Mouse (Mus musculus): Measurements from ENCODE around the gene Daam1. TPM values are rescaled to one million over a fixed set of nuclear protein-coding genes. Genes with fewer than 3 reads are reported as not detected.
"Not testable (repeated sequence)": the region's sequence is repeated elsewhere in the genome, so short reads cannot be mapped to it uniquely, and the experiment has no call there.

Gene Daam1
- polyA plus RNA-seq, 1 experiment: 26.2 TPM

- TF ChIP-seq CTCF (IDR thresholded peaks at IDR 0.05; ENCODE audit: extremely low read depth, insufficient read depth, low read length) (no peak), POLR2A (IDR thresholded peaks at IDR 0.05; ENCODE audit: extremely low read depth, insufficient read depth, low read length) (no peak)
- H3K27ac ChIP-seq (ENCODE audit: insufficient read depth, low read length): no peak overlapping the region
- no peak overlapping the region for H3K4me3 ChIP-seq (ENCODE audit: insufficient read depth, low read length)
- H3K4me1 ChIP-seq (ENCODE audit: control insufficient read depth, insufficient read depth, low read length): peaks cover 9% of the 10 kb centered on the region
These were observed 11.1 kb downstream of the Daam1 start for GRCm38 (mm10) chr12:71842006-71842405.

- Histone ChIP-seq H3K27ac (ENCODE audit: insufficient read depth, low read length) (no peak overlapping the region), H3K4me1 (ENCODE audit: control insufficient read depth, insufficient read depth, low read length) (peaks cover 11% of the 10 kb centered on the region), H3K4me3 (ENCODE audit: insufficient read depth, low read length) (no peak overlapping the region)
- TF ChIP-seq CTCF (IDR thresholded peaks at IDR 0.05; ENCODE audit: extremely low read depth, insufficient read depth, low read length): no peak
- TF ChIP-seq POLR2A (IDR thresholded peaks at IDR 0.05; ENCODE audit: extremely low read depth, insufficient read depth, low read length): no peak
These were observed 11.7 kb downstream of the Daam1 start for GRCm38 (mm10) chr12:71842588-71842987.

- no peak overlapping the region for H3K27ac ChIP-seq (ENCODE audit: insufficient read depth, low read length)
- peaks cover 9% of the 10 kb centered on the region for H3K4me1 ChIP-seq (ENCODE audit: control insufficient read depth, insufficient read depth, low read length)
- no peak overlapping the region for H3K4me3 ChIP-seq (ENCODE audit: insufficient read depth, low read length)
- TF ChIP-seq POLR2A (IDR thresholded peaks at IDR 0.05; ENCODE audit: extremely low read depth, insufficient read depth, low read length): no peak
- no peak for TF ChIP-seq CTCF (IDR thresholded peaks at IDR 0.05; ENCODE audit: extremely low read depth, insufficient read depth, low read length)
These were observed 14.6 kb downstream of the Daam1 start for GRCm38 (mm10) chr12:71845486-71845885.

GRCm38 (mm10) chr12:71846416-71846815, 15.5 kb downstream of the Daam1 start:
- H3K27ac ChIP-seq (ENCODE audit: insufficient read depth, low read length); H3K4me1 ChIP-seq (ENCODE audit: control insufficient read depth, insufficient read depth, low read length); H3K4me3 ChIP-seq (ENCODE audit: insufficient read depth, low read length): not testable (repeated sequence)

- not testable (repeated sequence) for H3K4me3 ChIP-seq (ENCODE audit: insufficient read depth, low read length); H3K4me1 ChIP-seq (ENCODE audit: control insufficient read depth, insufficient read depth, low read length); H3K27ac ChIP-seq (ENCODE audit: insufficient read depth, low read length)
These were observed 16.1 kb downstream of the Daam1 start for GRCm38 (mm10) chr12:71847024-71847423.

GRCm38 (mm10) chr12:71847617-71848016, 16.7 kb downstream of the Daam1 start:
- peaks cover 7% of the 10 kb centered on the region for H3K4me1 ChIP-seq (ENCODE audit: control insufficient read depth, insufficient read depth, low read length)
- no peak overlapping the region for H3K27ac ChIP-seq (ENCODE audit: insufficient read depth, low read length)
- TF ChIP-seq CTCF (IDR thresholded peaks at IDR 0.05; ENCODE audit: extremely low read depth, insufficient read depth, low read length) (no peak), POLR2A (IDR thresholded peaks at IDR 0.05; ENCODE audit: extremely low read depth, insufficient read depth, low read length) (no peak)

GRCm38 (mm10) chr12:71848037-71848776, 17.3 kb downstream of the Daam1 start:
- TF ChIP-seq CTCF (IDR thresholded peaks at IDR 0.05; ENCODE audit: extremely low read depth, insufficient read depth, low read length): no peak
- no peak for TF ChIP-seq POLR2A (IDR thresholded peaks at IDR 0.05; ENCODE audit: extremely low read depth, insufficient read depth, low read length)
- Histone ChIP-seq H3K27ac (ENCODE audit: insufficient read depth, low read length) (no peak overlapping the region), H3K4me1 (ENCODE audit: control insufficient read depth, insufficient read depth, low read length) (peaks cover 5% of the 10 kb centered on the region), H3K4me3 (ENCODE audit: insufficient read depth, low read length) (no peak overlapping the region)

More at GRCm38 (mm10) chr12:71847617-71848016, 16.7 kb downstream of the Daam1 start:
- H3K4me3 ChIP-seq (ENCODE audit: insufficient read depth, low read length): no peak overlapping the region

- no peak for TF ChIP-seq CTCF (IDR thresholded peaks at IDR 0.05; ENCODE audit: extremely low read depth, insufficient read depth, low read length)
- TF ChIP-seq POLR2A (IDR thresholded peaks at IDR 0.05; ENCODE audit: extremely low read depth, insufficient read depth, low read length): no peak
- Histone ChIP-seq H3K4me1 (ENCODE audit: control insufficient read depth, insufficient read depth, low read length) (peaks cover 7% of the 10 kb centered on the region), H3K27ac (ENCODE audit: insufficient read depth, low read length) (no peak overlapping the region), H3K4me3 (ENCODE audit: insufficient read depth, low read length) (no peak overlapping the region)
These were observed 18.2 kb downstream of the Daam1 start for GRCm38 (mm10) chr12:71849051-71849450.

- Histone ChIP-seq H3K4me1 (ENCODE audit: control insufficient read depth, insufficient read depth, low read length) (peaks cover 9% of the 10 kb centered on the region), H3K4me3 (ENCODE audit: insufficient read depth, low read length) (no peak overlapping the region), H3K27ac (ENCODE audit: insufficient read depth, low read length) (no peak overlapping the region)
- TF ChIP-seq POLR2A (IDR thresholded peaks at IDR 0.05; ENCODE audit: extremely low read depth, insufficient read depth, low read length) (no peak), CTCF (IDR thresholded peaks at IDR 0.05; ENCODE audit: extremely low read depth, insufficient read depth, low read length) (no peak)
These were observed 19.3 kb downstream of the Daam1 start for GRCm38 (mm10) chr12:71850135-71850534.

GRCm38 (mm10) chr12:71852678-71853077, 21.8 kb downstream of the Daam1 start:
- no peak for TF ChIP-seq CTCF (IDR thresholded peaks at IDR 0.05; ENCODE audit: extremely low read depth, insufficient read depth, low read length)
- no peak for TF ChIP-seq POLR2A (IDR thresholded peaks at IDR 0.05; ENCODE audit: extremely low read depth, insufficient read depth, low read length)
- peaks cover 11% of the 10 kb centered on the region for H3K4me1 ChIP-seq (ENCODE audit: control insufficient read depth, insufficient read depth, low read length)
- no peak overlapping the region for H3K4me3 ChIP-seq (ENCODE audit: insufficient read depth, low read length)
- H3K27ac ChIP-seq (ENCODE audit: insufficient read depth, low read length): no peak overlapping the region

All from cortical plate, adult 2 months (tissue).